Mouse (Mus musculus) left cerebral cortex, postnatal 25 days (tissue): ENCODE data around the gene Eef2. TPM values are rescaled to one million over a fixed set of nuclear protein-coding genes. Genes with fewer than 3 reads are reported as not detected.

Experiments
- DNase-seq, 2 experiments: peaks; one replicate each; pipeline ENCODE4 v3.0.0; 2022; ENCODE audit warnings: low spot score in 2 of 2, mixed read lengths in 1 of 2
- intact Hi-C: fragments of 180-260 bp; cut with DNase I; formaldehyde crosslinking; loops from one replicate; pipeline ENCODE4 v1.15.1; 2025
- total RNA-seq, 2 experiments: library from RNA; stranded (reverse); gene quantifications; 2 replicates each; pipeline ENCODE4 v1.2.3; 2021

Gene Eef2
- 100 to 1,000 TPM; 854 to 872 TPM for total RNA-seq

- intact Hi-C loops = loop anchor here (2.0 kb wide), 1 partner anchor 40 kb away; no protein-coding TSS in a partner anchor
- peak; percentile 98 to 100 for DNase-seq
Observed at GRCm38 (mm10) chr10:81176466-81177271, at the start of gene Eef2. Gene Eef2 (plus strand): TSS chr10:81176631.

GRCm38 (mm10) chr10:81134181-81134587 lies 42.2 kb upstream of the Eef2 start:
- DNase-seq = peak in 1 of 2 experiments; percentile 51
- intact Hi-C loops = no loop called here

- intact Hi-C loops = no loop called here
- peak in 1 of 2 experiments; percentile 57 for DNase-seq
Observed at GRCm38 (mm10) chr10:81134966-81135681, 41.3 kb upstream of the Eef2 start, which contains the start of gene Zbtb7a. Gene Zbtb7a (plus strand): TSS chr10:81135220.

GRCm38 (mm10) chr10:81135831-81136705 lies 40.4 kb upstream of the Eef2 start:
- peak; percentile 71 to 73 for DNase-seq
- intact Hi-C loops = loop anchor here (2.0 kb wide), 2 partner anchors 41 to 65 kb away; partner anchors contain the start of genes Eef2 and Thop1

- DNase-seq = peak in 1 of 2 experiments; percentile 79
- intact Hi-C loops = loop anchor here (1.0 to 2.0 kb wide), 3 partner anchors 31 to 66 kb away; partner anchors contain the start of genes Eef2, Map2k2 and Thop1
Observed at GRCm38 (mm10) chr10:81136706-81137231, 39.7 kb upstream of the Eef2 start.

- peak; percentile 98 to 100 for DNase-seq
- intact Hi-C loops = loop anchor here (1.0 to 2.0 kb wide), 3 partner anchors 32 to 67 kb away; partner anchors contain the start of genes Eef2, Map2k2 and Thop1
Observed at GRCm38 (mm10) chr10:81137252-81138130, 38.9 kb upstream of the Eef2 start.

- intact Hi-C loops = no loop called here
- DNase-seq = no peak
Observed at GRCm38 (mm10) chr10:81138131-81138782, 38.2 kb upstream of the Eef2 start.

GRCm38 (mm10) chr10:81138821-81139528 lies 37.5 kb upstream of the Eef2 start:
- DNase-seq = no peak
- intact Hi-C loops = no loop called here

GRCm38 (mm10) chr10:81139529-81139846 lies 36.9 kb upstream of the Eef2 start:
- intact Hi-C loops = no loop called here
- DNase-seq = no peak

GRCm38 (mm10) chr10:81140005-81140404 lies 36.4 kb upstream of the Eef2 start:
- no peak for DNase-seq
- intact Hi-C loops = no loop called here

GRCm38 (mm10) chr10:81140717-81141454 lies 35.5 kb upstream of the Eef2 start:
- intact Hi-C loops = no loop called here
- DNase-seq = no peak

- intact Hi-C loops = no loop called here
- DNase-seq = no peak
Observed at GRCm38 (mm10) chr10:81141455-81142210, 34.8 kb upstream of the Eef2 start.

GRCm38 (mm10) chr10:81142551-81142981 lies 33.9 kb upstream of the Eef2 start:
- intact Hi-C loops = no loop called here
- DNase-seq = no peak

GRCm38 (mm10) chr10:81143157-81143633 lies 33.2 kb upstream of the Eef2 start:
- intact Hi-C loops = no loop called here
- DNase-seq = no peak

- DNase-seq = no peak
- intact Hi-C loops = no loop called here
Observed at GRCm38 (mm10) chr10:81143845-81144437, 32.5 kb upstream of the Eef2 start.
